23 mouse cellular contexts compared by ENCODE assay signal in the genomic region with DNA sequence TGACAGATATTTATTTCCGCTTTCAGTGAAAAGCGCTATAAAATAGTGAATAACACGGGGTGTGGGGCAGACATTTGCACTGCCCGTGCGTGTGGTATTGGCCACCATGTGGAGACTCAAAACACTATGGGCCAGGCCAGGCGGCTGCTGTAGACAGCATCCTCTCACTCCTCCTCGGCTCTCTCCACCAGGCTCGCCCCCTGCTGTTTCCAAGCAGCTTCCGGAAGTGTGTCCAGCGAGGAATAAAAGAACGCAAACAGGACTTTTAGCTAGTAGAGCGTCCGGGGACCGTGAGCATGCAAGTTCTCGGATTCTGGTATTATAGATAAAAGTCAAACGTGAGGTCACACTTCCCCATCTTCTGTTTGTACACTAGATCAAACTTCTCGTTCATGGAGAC. TPM values are rescaled to one million over a fixed set of nuclear protein-coding genes. Genes with fewer than 3 reads are reported as not detected.
"Had no signal": no experiment of that assay in that cellular context is flagged by ENCODE, and none has a peak within 500 bp of the region (broad histone marks: within the 10 kb centered on the region; RNA-seq: fewer than 3 reads in every experiment).

No protein-coding gene starts in this region.

- ATAC-seq: lung, postnatal 0 days had no signal

- DNase-seq: kidney, adult 11 months; kidney, adult 9 months; kidney, postnatal 36 days; lung, adult 18-20 months; lung, postnatal 4 days; right cerebral cortex, adult 18-20 months; right cerebral cortex, postnatal 25 days; thymus, postnatal 4 days had no signal

- H3K27ac ChIP-seq: kidney, postnatal 0 days; limb, embryonic 13.5 days; liver, embryonic 14.5 days; midbrain, embryonic 10.5 days; neural tube, embryonic 12.5 days had no signal

- H3K9ac ChIP-seq: limb, embryonic 13.5 days; liver, embryonic 14.5 days; neural tube, embryonic 12.5 days had no signal

- H3K4me3 ChIP-seq: limb, embryonic 13.5 days; midbrain, embryonic 10.5 days; myocyte; neural tube, embryonic 12.5 days had no signal

- H3K4me1 ChIP-seq: limb, embryonic 13.5 days had no signal

- H3K4me2 ChIP-seq: limb, embryonic 13.5 days; neural tube, embryonic 12.5 days had no signal

- H3K9me3 ChIP-seq: limb, embryonic 13.5 days; midbrain, embryonic 10.5 days; neural tube, embryonic 12.5 days had no signal

- H3K36me3 ChIP-seq: limb, embryonic 13.5 days; midbrain, embryonic 10.5 days; neural tube, embryonic 12.5 days had no signal

RNA-seq across cellular contexts. Expression of gene Efcab6, which starts 12.0 kb away (rescaled TPM):
- total RNA-seq: liver, adult 2 months; megakaryocyte, adult 5-6 weeks had no signal
- polyA plus RNA-seq: liver, adult 2 months; liver, embryonic 14.5 days; myocyte; small intestine, adult 2 months had no signal

RNA-seq across cellular contexts. Expression of gene Sult4a1, which starts 28.4 kb away (rescaled TPM):
- total RNA-seq: liver, adult 2 months; megakaryocyte, adult 5-6 weeks had no signal
- polyA plus RNA-seq: liver, adult 2 months; myocyte had no signal

RNA-seq across cellular contexts. Expression of gene Pnpla5, which starts 45.8 kb away (rescaled TPM):
- total RNA-seq: layer of hippocampus, adult 18-20 months; layer of hippocampus, postnatal 14 days; left cerebral cortex, adult 18-20 months; left cerebral cortex, postnatal 36 days; megakaryocyte, adult 5-6 weeks had no signal
- polyA plus RNA-seq: kidney, postnatal 0 days; limb, embryonic 13.5 days; lung, postnatal 0 days; midbrain, embryonic 10.5 days; myocyte; neural tube, embryonic 12.5 days; small intestine, adult 2 months; stomach, embryonic 16.5 days had no signal
